Mouse (Mus musculus): ENCODE measurements around the gene Ppp1r3f. TPM values are rescaled to one million over a fixed set of nuclear protein-coding genes. Genes with fewer than 3 reads are reported as not detected.

Gene Ppp1r3f
- 0.76 and 1.3 TPM in 2 replicates for polyA plus RNA-seq (2015; fragmentation: Nextera tagmentation; extraction: Ambion mirVana)

DNA sequence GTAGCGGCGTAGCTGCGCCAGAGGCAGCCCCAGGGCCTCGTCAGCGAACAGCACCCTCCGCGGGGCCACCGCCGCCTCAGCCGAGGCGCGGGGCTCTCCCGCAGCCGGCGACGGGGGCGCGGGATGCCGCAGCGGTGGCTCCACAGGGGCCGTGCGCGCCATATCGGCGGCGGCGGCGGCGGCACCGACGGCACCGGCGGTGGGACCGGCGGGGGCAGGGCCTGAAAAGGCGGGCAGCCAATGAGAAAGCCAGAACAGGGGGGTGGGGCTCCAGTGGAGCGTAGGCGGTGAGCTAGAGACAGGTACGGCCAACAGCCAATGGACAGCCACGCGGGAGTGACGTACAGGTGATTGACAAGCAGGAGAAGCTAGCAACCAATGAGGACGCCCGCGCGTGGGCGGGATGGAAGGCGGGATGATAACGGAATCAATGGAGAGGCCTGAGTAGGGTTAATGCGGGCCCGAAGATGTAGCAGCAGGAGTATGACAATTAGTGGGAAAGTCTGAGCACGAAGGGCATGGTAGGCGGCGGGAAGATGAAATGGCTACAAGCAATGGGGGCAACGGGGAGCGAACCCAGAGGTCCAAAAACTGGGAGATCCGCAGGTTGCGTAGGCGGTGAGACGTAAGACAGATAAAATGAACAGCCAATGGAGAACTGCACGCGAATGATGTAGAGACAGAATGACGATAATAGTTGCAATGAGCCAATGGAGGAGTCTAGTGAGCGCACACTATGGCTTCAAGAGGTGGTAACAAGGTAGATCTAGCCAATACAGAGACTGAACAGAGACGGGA lies at the start of gene Ppp1r3f:
Gene Ppp1r3f (minus strand): TSS at position 197 of the 798 bp plus-strand sequence.
- peak within 1 kb of the TSS; percentile 76 for H3K27ac ChIP-seq (ENCODE audit: low read length)
- ATAC-seq = peak; percentile 98
- H3K4me1 ChIP-seq (ENCODE audit: control insufficient read depth, insufficient read depth, low read length) = peaks cover 8% of the 10 kb centered on the region
- H3K9me3 ChIP-seq (ENCODE audit: control insufficient read depth, low read length) = no peaks in the 10 kb centered on the region
- no peaks in the 10 kb centered on the region for H3K27me3 ChIP-seq (replicated peaks; ENCODE audit: control insufficient read depth, insufficient read depth, low read length)
- peak within 1 kb of the TSS; percentile 61 for H3K4me3 ChIP-seq (ENCODE audit: low read length)
- WGBS = 21% methylated on average over 64 of the region's 65 CpGs
- peak within 1 kb of the TSS; percentile 78 for H3K9ac ChIP-seq (ENCODE audit: low read depth, low read length)
- H3K36me3 ChIP-seq (ENCODE audit: control insufficient read depth, insufficient read depth, low read length) = no peaks in the 10 kb centered on the region
- peak within 1 kb of the TSS; percentile 74 for H3K4me2 ChIP-seq (ENCODE audit: low read depth, low read length)

DNA sequence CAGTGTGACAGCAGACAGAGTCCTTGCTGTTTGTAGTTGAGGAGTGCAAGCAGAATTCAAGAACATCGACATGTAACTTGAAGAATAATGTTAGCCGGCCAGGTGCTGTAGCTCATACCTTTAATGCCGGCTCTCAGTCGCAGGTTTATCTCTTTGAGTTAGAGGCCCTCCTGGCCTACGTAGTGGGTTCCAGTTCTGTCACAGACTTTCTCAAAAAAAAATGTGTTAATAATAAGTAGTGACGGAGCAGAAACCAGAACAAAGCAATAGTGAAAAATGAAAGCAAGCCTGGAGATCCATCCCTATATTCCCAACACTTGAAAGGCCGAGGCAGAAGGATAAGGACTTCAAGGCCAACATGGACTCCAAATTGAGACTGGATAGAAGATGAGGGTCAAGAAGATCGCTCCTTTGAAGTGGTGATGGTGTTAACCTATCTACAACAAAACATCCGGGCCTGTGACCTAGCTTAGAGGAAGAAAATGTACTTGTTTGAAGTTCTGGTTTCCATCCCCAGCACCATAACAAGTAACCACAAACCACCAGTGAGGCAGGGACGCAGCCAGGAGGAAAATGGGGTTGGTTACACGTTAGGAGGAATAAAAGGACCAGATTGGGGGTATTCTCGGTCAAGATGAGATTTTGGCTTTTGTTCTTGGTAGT lies 43.9 kb upstream of the Ppp1r3f start:
- no peak for ATAC-seq
- H3K27me3 ChIP-seq (replicated peaks; ENCODE audit: control insufficient read depth, insufficient read depth, low read length) = no peaks in the 10 kb centered on the region
- no peaks in the 10 kb centered on the region for H3K4me1 ChIP-seq (ENCODE audit: control insufficient read depth, insufficient read depth, low read length)
- H3K9ac ChIP-seq (ENCODE audit: low read depth, low read length) = no peak overlapping the region
- no peaks in the 10 kb centered on the region for H3K9me3 ChIP-seq (ENCODE audit: control insufficient read depth, low read length)
- 80% methylated on average over 12 of the region's 12 CpGs for WGBS
- no peak overlapping the region for H3K4me2 ChIP-seq (ENCODE audit: low read depth, low read length)
- H3K4me3 ChIP-seq (ENCODE audit: low read length) = no peak overlapping the region
- no peaks in the 10 kb centered on the region for H3K36me3 ChIP-seq (ENCODE audit: control insufficient read depth, insufficient read depth, low read length)
- H3K27ac ChIP-seq (ENCODE audit: low read length) = no peak overlapping the region

DNA sequence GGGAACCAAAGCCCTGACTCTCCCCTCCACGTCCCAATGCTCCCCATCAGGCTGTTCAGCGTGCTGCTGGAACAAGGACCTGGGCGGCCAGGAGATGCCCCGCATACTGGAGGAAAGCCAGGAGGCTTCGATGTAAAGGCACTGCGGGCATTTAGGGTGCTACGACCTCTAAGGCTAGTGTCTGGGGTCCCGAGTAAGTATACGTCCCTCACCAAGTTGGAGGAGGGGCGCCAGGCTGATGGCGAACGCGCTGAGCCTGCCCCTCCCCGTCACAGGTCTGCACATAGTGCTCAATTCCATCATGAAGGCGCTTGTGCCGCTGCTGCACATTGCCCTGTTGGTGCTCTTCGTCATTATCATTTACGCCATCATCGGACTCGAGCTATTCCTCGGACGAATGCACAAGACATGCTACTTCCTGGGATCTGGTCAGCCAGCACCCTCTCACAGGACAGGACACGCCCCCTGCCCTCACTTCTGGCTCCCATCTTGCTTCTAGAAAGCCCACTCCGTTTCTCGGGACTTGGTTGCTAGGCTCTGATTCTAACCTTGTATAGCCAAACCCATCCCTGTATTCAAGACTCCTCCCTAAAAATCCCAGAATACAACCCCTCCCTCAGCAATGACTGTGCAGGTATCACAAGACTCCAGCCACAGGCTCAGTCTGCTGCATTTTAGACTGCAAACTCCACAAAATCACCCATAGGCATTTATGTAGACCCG lies 36.6 kb upstream of the Ppp1r3f start:
- peak overlapping the region; percentile 49 for H3K9ac ChIP-seq (ENCODE audit: low read depth, low read length)

DNA sequence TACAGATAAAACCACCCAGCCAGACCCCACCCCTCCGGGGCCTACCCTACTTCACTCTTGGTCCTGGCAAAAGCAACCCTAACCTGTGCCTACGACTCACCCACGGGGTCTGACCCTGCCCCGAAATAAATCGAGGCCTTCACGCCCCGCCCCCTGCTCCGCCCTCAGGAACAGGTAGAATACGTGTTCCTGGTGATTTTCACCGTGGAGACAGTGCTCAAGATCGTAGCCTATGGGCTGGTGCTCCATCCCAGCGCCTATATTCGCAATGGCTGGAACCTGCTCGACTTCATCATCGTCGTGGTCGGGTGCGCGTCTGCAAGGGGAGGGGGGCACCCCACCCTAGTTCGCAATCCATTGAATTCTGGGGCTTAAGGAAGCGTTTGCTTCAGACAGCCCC lies 36.0 kb upstream of the Ppp1r3f start:
- H3K4me1 ChIP-seq (ENCODE audit: control insufficient read depth, insufficient read depth, low read length) = no peaks in the 10 kb centered on the region; the same call in 1 of the 2 replicates
- no peaks in the 10 kb centered on the region for H3K27me3 ChIP-seq (replicated peaks; ENCODE audit: control insufficient read depth, insufficient read depth, low read length)
- no peaks in the 10 kb centered on the region for H3K9me3 ChIP-seq (ENCODE audit: control insufficient read depth, low read length)
- H3K9ac ChIP-seq (ENCODE audit: low read depth, low read length) = peak overlapping the region; percentile 49
- WGBS = 15% methylated on average over 21 of the region's 21 CpGs
- H3K4me2 ChIP-seq (ENCODE audit: low read depth, low read length) = peak overlapping the region; percentile 69
- H3K36me3 ChIP-seq (ENCODE audit: control insufficient read depth, insufficient read depth, low read length) = no peaks in the 10 kb centered on the region
- ATAC-seq = no peak
- H3K4me3 ChIP-seq (ENCODE audit: low read length) = peak overlapping the region; percentile 44
- no peak overlapping the region for H3K27ac ChIP-seq (ENCODE audit: low read length)

More for the DNA sequence above, 36.6 kb upstream of the Ppp1r3f start:
- Histone ChIP-seq H3K4me2 (ENCODE audit: low read depth, low read length) (peak overlapping the region; percentile 69), H3K4me1 (ENCODE audit: control insufficient read depth, insufficient read depth, low read length) (no peaks in the 10 kb centered on the region; the same call in 1 of the 2 replicates), H3K36me3 (ENCODE audit: control insufficient read depth, insufficient read depth, low read length) (no peaks in the 10 kb centered on the region), H3K9me3 (ENCODE audit: control insufficient read depth, low read length) (no peaks in the 10 kb centered on the region), H3K27me3 (replicated peaks; ENCODE audit: control insufficient read depth, insufficient read depth, low read length) (no peaks in the 10 kb centered on the region), H3K27ac (ENCODE audit: low read length) (no peak overlapping the region), H3K4me3 (ENCODE audit: low read length) (peak overlapping the region; percentile 44)
- 18% methylated on average over 26 of the region's 26 CpGs for WGBS
- ATAC-seq = peak; percentile 23; the same call in 1 of the 2 replicates

DNA sequence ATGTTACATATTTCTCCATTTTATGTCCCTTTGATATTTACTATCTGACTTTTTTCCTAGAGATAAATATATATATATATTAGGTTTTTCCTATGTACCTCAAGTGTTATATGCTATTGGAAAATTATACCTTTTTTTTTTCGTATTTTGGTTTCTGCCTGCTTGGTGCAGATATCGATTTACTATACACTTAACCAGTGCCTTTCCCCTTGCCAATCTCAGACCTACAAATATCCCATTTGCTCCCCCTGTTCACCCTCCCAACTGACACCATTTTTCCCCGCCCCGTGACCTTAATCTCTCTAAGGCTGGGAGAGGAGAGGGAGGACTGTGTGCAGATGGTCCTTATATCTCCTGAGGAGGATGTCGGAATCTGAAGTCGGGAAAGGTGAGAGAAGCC lies 32.7 kb upstream of the Ppp1r3f start, which contains the start of gene Cacna1f:
Gene Cacna1f (plus strand): TSS at position 301 of the 400 bp plus-strand sequence.
- Histone ChIP-seq H3K9ac (ENCODE audit: low read depth, low read length) (no peak within 1 kb of the TSS), H3K4me2 (ENCODE audit: low read depth, low read length) (no peak within 1 kb of the TSS), H3K27me3 (replicated peaks; ENCODE audit: control insufficient read depth, insufficient read depth, low read length) (no peaks in the 10 kb centered on the region), H3K27ac (ENCODE audit: low read length) (no peak within 1 kb of the TSS), H3K9me3 (ENCODE audit: control insufficient read depth, low read length) (no peaks in the 10 kb centered on the region), H3K4me1 (ENCODE audit: control insufficient read depth, insufficient read depth, low read length) (no peaks in the 10 kb centered on the region; the same call in 1 of the 2 replicates), H3K4me3 (ENCODE audit: low read length) (no peak within 1 kb of the TSS), H3K36me3 (ENCODE audit: control insufficient read depth, insufficient read depth, low read length) (no peaks in the 10 kb centered on the region)
- no peak for ATAC-seq
- WGBS = 75% methylated on average over 6 of the region's 6 CpGs

DNA sequence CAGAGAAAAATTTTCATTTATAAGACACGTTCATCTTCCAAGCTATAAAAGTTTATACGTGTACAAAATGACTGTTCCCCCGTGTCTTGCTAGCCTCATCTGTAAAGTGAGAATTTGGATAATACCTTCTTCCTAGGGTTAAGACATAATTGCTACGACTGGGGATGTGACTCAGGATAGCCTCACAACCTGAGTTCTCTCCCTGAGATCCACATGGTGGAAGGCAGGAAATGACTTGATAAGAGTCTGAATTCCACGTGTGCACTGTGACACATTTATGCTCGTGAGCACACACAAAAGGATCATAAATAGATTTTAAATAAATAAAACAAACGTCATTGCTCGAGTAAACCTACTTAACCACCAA lies 31.5 kb upstream of the Ppp1r3f start:
- H3K27me3 ChIP-seq (replicated peaks; ENCODE audit: control insufficient read depth, insufficient read depth, low read length) = no peaks in the 10 kb centered on the region
- no peaks in the 10 kb centered on the region for H3K9me3 ChIP-seq (ENCODE audit: control insufficient read depth, low read length)
- no peak overlapping the region for H3K4me2 ChIP-seq (ENCODE audit: low read depth, low read length)
- no peak overlapping the region for H3K9ac ChIP-seq (ENCODE audit: low read depth, low read length)
- 29% methylated on average over 8 of the region's 8 CpGs for WGBS
- H3K4me1 ChIP-seq (ENCODE audit: control insufficient read depth, insufficient read depth, low read length) = no peaks in the 10 kb centered on the region; the same call in 1 of the 2 replicates
- peak; percentile 44; the same call in 1 of the 2 replicates for ATAC-seq
- H3K4me3 ChIP-seq (ENCODE audit: low read length) = no peak overlapping the region
- no peak overlapping the region for H3K27ac ChIP-seq (ENCODE audit: low read length)
- H3K36me3 ChIP-seq (ENCODE audit: control insufficient read depth, insufficient read depth, low read length) = no peaks in the 10 kb centered on the region

DNA sequence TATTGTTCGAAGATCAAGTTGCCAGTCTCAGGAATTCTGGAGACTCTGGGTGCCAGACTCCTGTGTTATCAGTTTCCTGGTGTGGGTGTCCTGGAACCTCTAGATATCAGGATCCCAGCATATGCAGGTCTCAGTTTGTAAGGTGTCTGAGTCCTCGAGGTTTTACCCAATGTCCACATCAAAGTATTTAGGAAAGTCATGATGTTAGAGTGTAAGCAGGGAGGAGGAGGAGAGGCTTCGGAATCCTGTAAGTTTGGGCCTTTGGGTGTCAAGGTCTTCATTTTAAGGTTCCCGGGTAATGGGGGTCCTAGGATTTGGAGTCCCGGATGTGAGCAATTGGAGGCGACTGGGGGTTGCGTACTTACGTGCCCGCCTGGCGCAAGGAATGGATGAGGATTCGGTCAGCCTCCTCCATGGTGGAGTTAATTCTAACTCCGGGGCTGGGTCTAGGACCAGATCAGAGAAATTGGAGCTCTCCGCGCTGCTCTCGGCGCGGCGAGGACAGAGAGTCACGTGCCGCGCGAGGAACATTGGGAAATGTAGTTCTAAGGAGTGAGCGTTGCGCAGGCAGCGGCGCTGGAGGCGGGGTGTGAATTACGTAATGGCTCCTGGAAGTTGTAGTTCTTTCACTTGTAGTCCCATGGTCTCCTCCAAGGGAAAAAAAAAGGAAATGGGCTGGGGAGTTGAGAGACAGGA lies 30.9 kb upstream of the Ppp1r3f start, which contains the start of gene Ccdc22:
Gene Ccdc22 (minus strand): TSS at position 639 of the 696 bp plus-strand sequence.
- no peaks in the 10 kb centered on the region for H3K27me3 ChIP-seq (replicated peaks; ENCODE audit: control insufficient read depth, insufficient read depth, low read length)
- 18% methylated on average over 28 of the region's 28 CpGs for WGBS

DNA sequence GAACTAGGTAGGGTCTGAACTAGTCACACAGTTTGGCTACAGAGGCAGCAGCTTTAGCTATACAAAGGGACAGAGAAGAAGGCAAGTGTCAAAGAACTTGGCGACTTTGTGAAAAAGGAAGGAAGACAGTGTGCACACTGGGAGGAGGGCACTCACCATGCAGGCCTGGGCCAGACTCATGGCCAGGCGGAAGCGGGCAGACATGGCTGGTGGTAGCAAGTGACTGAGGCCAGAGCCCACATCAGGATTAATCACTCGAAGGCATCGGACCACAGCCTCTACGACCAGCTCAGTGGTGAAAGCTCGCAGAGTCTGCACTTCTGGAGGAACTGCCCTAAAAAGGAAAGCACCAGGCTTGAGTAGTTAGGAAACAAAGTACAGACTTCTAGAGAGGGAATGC lies 29.9 kb upstream of the Ppp1r3f start:
- Histone ChIP-seq H3K4me1 (ENCODE audit: control insufficient read depth, insufficient read depth, low read length) (no peaks in the 10 kb centered on the region), H3K36me3 (ENCODE audit: control insufficient read depth, insufficient read depth, low read length) (no peaks in the 10 kb centered on the region), H3K9me3 (ENCODE audit: control insufficient read depth, low read length) (no peaks in the 10 kb centered on the region), H3K4me2 (ENCODE audit: low read depth, low read length) (no peak overlapping the region), H3K9ac (ENCODE audit: low read depth, low read length) (no peak overlapping the region), H3K27ac (ENCODE audit: low read length) (no peak overlapping the region), H3K4me3 (ENCODE audit: low read length) (no peak overlapping the region), H3K27me3 (replicated peaks; ENCODE audit: control insufficient read depth, insufficient read depth, low read length) (no peaks in the 10 kb centered on the region)
- WGBS = 90% methylated on average over 7 of the region's 7 CpGs
- ATAC-seq = 0 out of 2 replicates have a peak, but pooled peaks have one; percentile 10

More for the DNA sequence above, 30.9 kb upstream of the Ppp1r3f start, which contains the start of gene Ccdc22:
- peak within 1 kb of the TSS; percentile 50 for H3K4me3 ChIP-seq (ENCODE audit: low read length)
- H3K36me3 ChIP-seq (ENCODE audit: control insufficient read depth, insufficient read depth, low read length) = no peaks in the 10 kb centered on the region
- H3K9me3 ChIP-seq (ENCODE audit: control insufficient read depth, low read length) = no peaks in the 10 kb centered on the region
- peak; percentile 93 for ATAC-seq
- peak within 1 kb of the TSS; percentile 52 for H3K4me2 ChIP-seq (ENCODE audit: low read depth, low read length)
- peak within 1 kb of the TSS; percentile 65 for H3K9ac ChIP-seq (ENCODE audit: low read depth, low read length)
- no peaks in the 10 kb centered on the region; the same call in 1 of the 2 replicates for H3K4me1 ChIP-seq (ENCODE audit: control insufficient read depth, insufficient read depth, low read length)
- H3K27ac ChIP-seq (ENCODE audit: low read length) = no peak within 1 kb of the TSS
